In genomic region chr3:97867221-97868023, GRCm38 (mm10) we compare ENCODE assay signal across 8 mouse cellular contexts. TPM values are rescaled to one million over a fixed set of nuclear protein-coding genes. Genes with fewer than 3 reads are reported as not detected.
A peak's percentile ranks its signal among the peaks of the same experiment; 100 is the strongest.
DNase-seq lines count a peak whose midpoint lies in the region; ATAC-seq lines count a peak whose summit lies in the region.

No protein-coding gene starts in this region.

- H3K27ac ChIP-seq in embryonic facial prominence, embryonic 14.5 days (replicated peaks; ENCODE audit: low read depth, low read length) = peak overlapping the region; percentile 11; the same call in 1 of the 2 replicates
- H3K27ac ChIP-seq in hindbrain, embryonic 10.5 days = peak overlapping the region; percentile 56
- H3K27ac ChIP-seq in limb, embryonic 13.5 days = peak overlapping the region; percentile 28; the same call in 1 of the 2 replicates
- no peak overlapping the region for H3K27ac ChIP-seq in neural tube, embryonic 14.5 days (ENCODE audit: low read depth, low read length)

- peak overlapping the region; percentile 67 for H3K9ac ChIP-seq in embryonic facial prominence, embryonic 14.5 days (ENCODE audit: low read depth, low read length)
- peak overlapping the region; percentile 74 for H3K9ac ChIP-seq in limb, embryonic 13.5 days
- H3K9ac ChIP-seq in neural tube, embryonic 14.5 days (replicated peaks; ENCODE audit: low read depth, low read length) = peak overlapping the region; percentile 65

- DNase-seq in cerebellum, adult 9-11 months = peak; percentile 35
- no peak for DNase-seq in cerebellum, adult 9-10 months
- DNase-seq in 3134 (ENCODE audit: extremely low read depth, insufficient read length, low spot score) = peak; percentile 37
- DNase-seq in embryonic facial prominence, embryonic 14.5 days (ENCODE audit: low spot score) = no peak
- peak; percentile 17 for DNase-seq in hindbrain, embryonic 10.5 days (ENCODE audit: low spot score)
- DNase-seq in layer of hippocampus, adult 9-10 months (ENCODE audit: low spot score) = no peak

- peaks cover 5% of the 10 kb centered on the region; the same call in 1 of the 2 replicates for H3K4me1 ChIP-seq in embryonic facial prominence, embryonic 14.5 days (ENCODE audit: control insufficient read depth, insufficient read depth, low read length)
- H3K4me1 ChIP-seq in hindbrain, embryonic 10.5 days (replicated peaks) = peaks cover 15% of the 10 kb centered on the region
- 0 out of 2 replicates have a peak, but pooled peaks cover 8% of the 10 kb centered on the region for H3K4me1 ChIP-seq in limb, embryonic 13.5 days
- no peaks in the 10 kb centered on the region for H3K4me1 ChIP-seq in neural tube, embryonic 14.5 days (ENCODE audit: control insufficient read depth, insufficient read depth, low read length)

- H3K9me3 ChIP-seq in embryonic facial prominence, embryonic 14.5 days (ENCODE audit: control insufficient read depth, low read length) = no peaks in the 10 kb centered on the region
- H3K9me3 ChIP-seq in hindbrain, embryonic 10.5 days = no peaks in the 10 kb centered on the region
- no peaks in the 10 kb centered on the region for H3K9me3 ChIP-seq in limb, embryonic 13.5 days
- H3K9me3 ChIP-seq in neural tube, embryonic 14.5 days (ENCODE audit: control insufficient read depth, low read length) = no peaks in the 10 kb centered on the region

- no peaks in the 10 kb centered on the region for H3K36me3 ChIP-seq in embryonic facial prominence, embryonic 14.5 days (ENCODE audit: control insufficient read depth, insufficient read depth, low read length)
- H3K36me3 ChIP-seq in hindbrain, embryonic 10.5 days = no peaks in the 10 kb centered on the region
- no peaks in the 10 kb centered on the region for H3K36me3 ChIP-seq in limb, embryonic 13.5 days
- H3K36me3 ChIP-seq in neural tube, embryonic 14.5 days (ENCODE audit: control insufficient read depth, insufficient read depth, low read length) = no peaks in the 10 kb centered on the region

- ATAC-seq in embryonic facial prominence, embryonic 14.5 days (ENCODE audit: low read depth) = peak; percentile 58
- peak; percentile 71 for ATAC-seq in limb, embryonic 13.5 days (ENCODE audit: low FRiP score, low read depth)
- peak; percentile 71 for ATAC-seq in neural tube, embryonic 14.5 days (ENCODE audit: low read depth)

- H3K27me3 ChIP-seq in embryonic facial prominence, embryonic 14.5 days (replicated peaks; ENCODE audit: control insufficient read depth, insufficient read depth, low read length) = peaks cover 27% of the 10 kb centered on the region
- peaks cover 51% of the 10 kb centered on the region for H3K27me3 ChIP-seq in hindbrain, embryonic 10.5 days (ENCODE audit: insufficient read depth, poor library complexity, severe bottlenecking)
- peaks cover 43% of the 10 kb centered on the region for H3K27me3 ChIP-seq in limb, embryonic 13.5 days
- no peaks in the 10 kb centered on the region for H3K27me3 ChIP-seq in neural tube, embryonic 14.5 days (ENCODE audit: control insufficient read depth, insufficient read depth, low read length)

- H3K4me2 ChIP-seq in embryonic facial prominence, embryonic 14.5 days (ENCODE audit: low read depth, low read length) = peak overlapping the region; percentile 97
- peak overlapping the region; percentile 98 for H3K4me2 ChIP-seq in limb, embryonic 13.5 days (replicated peaks)
- peak overlapping the region; percentile 97 for H3K4me2 ChIP-seq in neural tube, embryonic 14.5 days (ENCODE audit: low read depth, low read length)

- 3% methylated on average over 21 of the region's 28 CpGs for WGBS in embryonic facial prominence, embryonic 14.5 days
- 1% methylated on average over 28 of the region's 28 CpGs for WGBS in hindbrain, embryonic 10.5 days
- 4% methylated on average over 27 of the region's 28 CpGs for WGBS in limb, embryonic 13.5 days
- WGBS in neural tube, embryonic 14.5 days = 2% methylated on average over 28 of the region's 28 CpGs

- H3K4me3 ChIP-seq in embryonic facial prominence, embryonic 14.5 days (ENCODE audit: low read depth, low read length) = peak overlapping the region; percentile 58
- H3K4me3 ChIP-seq in hindbrain, embryonic 10.5 days = peak overlapping the region; percentile 63
- H3K4me3 ChIP-seq in limb, embryonic 13.5 days = peak overlapping the region; percentile 60
- peak overlapping the region; percentile 50 for H3K4me3 ChIP-seq in neural tube, embryonic 14.5 days (ENCODE audit: low read depth, low read length)

RNA-seq across cellular contexts. Expression of gene Pde4dip, which starts 21.1 kb away (rescaled TPM):
- 48.5 and 64.6 TPM in 2 replicates for polyA plus RNA-seq in embryonic facial prominence, embryonic 14.5 days (2014; fragmentation: Nextera tagmentation; extraction: Ambion mirVana)
- 22.4 and 29.4 TPM in 2 replicates for polyA plus RNA-seq in hindbrain, embryonic 10.5 days (2016; fragmentation: Nextera tagmentation; extraction: Ambion mirVana)
- polyA plus RNA-seq in limb, embryonic 13.5 days (2015; fragmentation: Nextera tagmentation; extraction: Ambion mirVana) = 31.8 and 36.6 TPM in 2 replicates
- polyA plus RNA-seq in neural tube, embryonic 14.5 days (2014; fragmentation: Nextera tagmentation; extraction: Ambion mirVana) = 75.8 and 87.1 TPM in 2 replicates

RNA-seq across cellular contexts. Expression of gene Sec22b, which starts 33.6 kb away (rescaled TPM):
- polyA plus RNA-seq in embryonic facial prominence, embryonic 14.5 days (2014; fragmentation: Nextera tagmentation; extraction: Ambion mirVana) = 187 and 194 TPM in 2 replicates
- 109 and 121 TPM in 2 replicates for polyA plus RNA-seq in hindbrain, embryonic 10.5 days (2016; fragmentation: Nextera tagmentation; extraction: Ambion mirVana)
- 157 and 165 TPM in 2 replicates for polyA plus RNA-seq in limb, embryonic 13.5 days (2015; fragmentation: Nextera tagmentation; extraction: Ambion mirVana)
- polyA plus RNA-seq in neural tube, embryonic 14.5 days (2014; fragmentation: Nextera tagmentation; extraction: Ambion mirVana) = 105 and 111 TPM in 2 replicates

Comparison
In these comparisons a context has a peak if more than half of its experiments do, and no peak if none do; other contexts are left out.
1. DNase-seq: peak in cerebellum, adult 9-11 months (single experiment), 3134 (single experiment) and hindbrain, embryonic 10.5 days (single experiment); none in cerebellum, adult 9-10 months (single experiment), embryonic facial prominence, embryonic 14.5 days (single experiment) and layer of hippocampus, adult 9-10 months (single experiment).
2. Peak in every context shown above with its lines, with median percentiles within 50 percentile points of each other: ATAC-seq, H3K4me2 ChIP-seq, H3K4me3 ChIP-seq and H3K9ac ChIP-seq.